Mouse (Mus musculus): ENCODE data around the gene 0610012G03Rik. TPM values are rescaled to one million over a fixed set of nuclear protein-coding genes. Genes with fewer than 3 reads are reported as not detected.

The 0610012G03Rik gene
- total RNA-seq, 1 experiment, result 27.8 TPM

- H3K9ac ChIP-seq (ENCODE audit: insufficient read depth, low read depth, low read length, poor library complexity, severe bottlenecking), result peak overlapping the region; percentile 9; the same call in 1 of the 2 replicates
- no peak overlapping the region for H3K27ac ChIP-seq (ENCODE audit: insufficient read depth, low read depth, low read length, poor library complexity, severe bottlenecking)
- in situ Hi-C loops (cut with MboI; ENCODE audit: low sequenced_read_pairs in 2 of 2, unreplicated experiment in 2 of 2), result no loop called here
- H3K4me1 ChIP-seq (ENCODE audit: control insufficient read depth in 2 of 2, insufficient read depth in 2 of 2, low read length in 2 of 2, poor library complexity in 1 of 2), result peaks cover 0 to 21% of the 10 kb centered on the region in 2 experiments; a peak in 2 of 4 replicates
- no peaks in the 10 kb centered on the region for H3K9me3 ChIP-seq (ENCODE audit: control insufficient read depth, insufficient read depth, low read depth, low read length)
- DNase-seq (ENCODE audit: low read depth, low spot score), result peak; percentile 86
- H3K36me3 ChIP-seq (ENCODE audit: control insufficient read depth, insufficient read depth, low read length, poor library complexity, severe bottlenecking), result no peaks in the 10 kb centered on the region
- no peak for TF ChIP-seq MAFK (IDR thresholded peaks at IDR 0.05; ENCODE audit: insufficient read depth, low read depth, low read length)
- TF ChIP-seq ZNF384 (IDR thresholded peaks at IDR 0.05; ENCODE audit: low read depth, low read length), result no peak
- no peak for TF ChIP-seq HCFC1 (IDR thresholded peaks at IDR 0.05; ENCODE audit: borderline replicate concordance, insufficient read depth, low read length)
- no peak for TF ChIP-seq ZC3H11A (IDR thresholded peaks at IDR 0.05; ENCODE audit: borderline replicate concordance, low read depth, low read length)
- TF ChIP-seq CHD2 (IDR thresholded peaks at IDR 0.05; ENCODE audit: low read depth, low read length), result no peak
- H3K4me3 ChIP-seq (ENCODE audit: insufficient read depth in 1 of 2, low read depth in 1 of 2, low read length in 2 of 2, poor library complexity in 1 of 2, severe bottlenecking in 1 of 2), result peak overlapping the region; percentile 63 to 75
Measured at GRCm38 (mm10) chr16:31932840-31933697, 15.2 kb downstream of the 0610012G03Rik start.

GRCm38 (mm10) chr16:31932255-31932654 is 16.0 kb downstream of the 0610012G03Rik start:
- H3K36me3 ChIP-seq (ENCODE audit: control insufficient read depth, insufficient read depth, low read length, poor library complexity, severe bottlenecking), result no peaks in the 10 kb centered on the region
- in situ Hi-C loops (cut with MboI; ENCODE audit: low sequenced_read_pairs in 2 of 2, unreplicated experiment in 2 of 2), result no loop called here
- 0 out of 2 replicates have a peak overlapping the region, but pooled peaks have one; percentile 8 for H3K9ac ChIP-seq (ENCODE audit: insufficient read depth, low read depth, low read length, poor library complexity, severe bottlenecking)
- H3K4me1 ChIP-seq (ENCODE audit: control insufficient read depth in 2 of 2, insufficient read depth in 2 of 2, low read length in 2 of 2, poor library complexity in 1 of 2), result peaks cover 0 to 21% of the 10 kb centered on the region in 2 experiments; a peak in 3 of 4 replicates
- no peak for DNase-seq (ENCODE audit: low read depth, low spot score)
- no peaks in the 10 kb centered on the region for H3K9me3 ChIP-seq (ENCODE audit: control insufficient read depth, insufficient read depth, low read depth, low read length)
- TF ChIP-seq ZNF384 (IDR thresholded peaks at IDR 0.05; ENCODE audit: low read depth, low read length) (no peak), MAFK (IDR thresholded peaks at IDR 0.05; ENCODE audit: insufficient read depth, low read depth, low read length) (no peak), ZC3H11A (IDR thresholded peaks at IDR 0.05; ENCODE audit: borderline replicate concordance, low read depth, low read length) (no peak), CHD2 (IDR thresholded peaks at IDR 0.05; ENCODE audit: low read depth, low read length) (no peak), HCFC1 (IDR thresholded peaks at IDR 0.05; ENCODE audit: borderline replicate concordance, insufficient read depth, low read length) (no peak)
- no peak overlapping the region for H3K4me3 ChIP-seq (ENCODE audit: insufficient read depth in 1 of 2, low read depth in 1 of 2, low read length in 2 of 2, poor library complexity in 1 of 2, severe bottlenecking in 1 of 2)
- no peak overlapping the region for H3K27ac ChIP-seq (ENCODE audit: insufficient read depth, low read depth, low read length, poor library complexity, severe bottlenecking)

- peak overlapping the region; percentile 18; the same call in 1 of the 2 replicates for H3K9ac ChIP-seq (ENCODE audit: insufficient read depth, low read depth, low read length, poor library complexity, severe bottlenecking)
- no peak for TF ChIP-seq CHD2 (IDR thresholded peaks at IDR 0.05; ENCODE audit: low read depth, low read length)
- no peak for TF ChIP-seq ZNF384 (IDR thresholded peaks at IDR 0.05; ENCODE audit: low read depth, low read length)
- no peak for TF ChIP-seq MAFK (IDR thresholded peaks at IDR 0.05; ENCODE audit: insufficient read depth, low read depth, low read length)
- TF ChIP-seq HCFC1 (IDR thresholded peaks at IDR 0.05; ENCODE audit: borderline replicate concordance, insufficient read depth, low read length), result no peak
- no peak for TF ChIP-seq ZC3H11A (IDR thresholded peaks at IDR 0.05; ENCODE audit: borderline replicate concordance, low read depth, low read length)
- no peak for DNase-seq (ENCODE audit: low read depth, low spot score)
- H3K4me1 ChIP-seq (ENCODE audit: control insufficient read depth in 2 of 2, insufficient read depth in 2 of 2, low read length in 2 of 2, poor library complexity in 1 of 2), result peaks cover 0 to 21% of the 10 kb centered on the region in 2 experiments; a peak in 3 of 4 replicates
- in situ Hi-C loops (cut with MboI; ENCODE audit: low sequenced_read_pairs in 2 of 2, unreplicated experiment in 2 of 2), result no loop called here
- no peaks in the 10 kb centered on the region for H3K36me3 ChIP-seq (ENCODE audit: control insufficient read depth, insufficient read depth, low read length, poor library complexity, severe bottlenecking)
- no peaks in the 10 kb centered on the region for H3K9me3 ChIP-seq (ENCODE audit: control insufficient read depth, insufficient read depth, low read depth, low read length)
- no peak overlapping the region for H3K27ac ChIP-seq (ENCODE audit: insufficient read depth, low read depth, low read length, poor library complexity, severe bottlenecking)
- peak overlapping the region; percentile 19 to 39 for H3K4me3 ChIP-seq (ENCODE audit: insufficient read depth in 1 of 2, low read depth in 1 of 2, low read length in 2 of 2, poor library complexity in 1 of 2, severe bottlenecking in 1 of 2)
Measured at GRCm38 (mm10) chr16:31931330-31931729, 17.0 kb downstream of the 0610012G03Rik start.

GRCm38 (mm10) chr16:31927412-31927811 is 20.9 kb downstream of the 0610012G03Rik start:
- Histone ChIP-seq H3K9me3 (ENCODE audit: control insufficient read depth, insufficient read depth, low read depth, low read length) (no peaks in the 10 kb centered on the region), H3K36me3 (ENCODE audit: control insufficient read depth, insufficient read depth, low read length, poor library complexity, severe bottlenecking) (no peaks in the 10 kb centered on the region), H3K4me1 (ENCODE audit: control insufficient read depth in 2 of 2, insufficient read depth in 2 of 2, low read length in 2 of 2, poor library complexity in 1 of 2) (peaks cover 0 to 27% of the 10 kb centered on the region in 2 experiments; a peak in 3 of 4 replicates), H3K4me3 (ENCODE audit: insufficient read depth in 1 of 2, low read depth in 1 of 2, low read length in 2 of 2, poor library complexity in 1 of 2, severe bottlenecking in 1 of 2) (no peak overlapping the region; a peak in 1 of 4 replicates), H3K9ac (ENCODE audit: insufficient read depth, low read depth, low read length, poor library complexity, severe bottlenecking) (no peak overlapping the region), H3K27ac (ENCODE audit: insufficient read depth, low read depth, low read length, poor library complexity, severe bottlenecking) (no peak overlapping the region; the same call in 1 of the 2 replicates)
- in situ Hi-C loops (cut with MboI; ENCODE audit: low sequenced_read_pairs in 2 of 2, unreplicated experiment in 2 of 2), result no loop called here
- TF ChIP-seq MAFK (IDR thresholded peaks at IDR 0.05; ENCODE audit: insufficient read depth, low read depth, low read length) (no peak), ZNF384 (IDR thresholded peaks at IDR 0.05; ENCODE audit: low read depth, low read length) (no peak), CHD2 (IDR thresholded peaks at IDR 0.05; ENCODE audit: low read depth, low read length) (no peak), ZC3H11A (IDR thresholded peaks at IDR 0.05; ENCODE audit: borderline replicate concordance, low read depth, low read length) (no peak), HCFC1 (IDR thresholded peaks at IDR 0.05; ENCODE audit: borderline replicate concordance, insufficient read depth, low read length) (no peak)
- DNase-seq (ENCODE audit: low read depth, low spot score), result no peak

Data from ES-E14 (cell line).